Mouse (Mus musculus) lung, postnatal 0 days (tissue): ENCODE measurements around the gene Trpm2.

Experiments used
- CTCF ChIP-seq: IDR thresholded peaks from 2 replicates; pipeline ENCODE4 v1.5.1; 2016; ENCODE audit warnings: antibody characterized with exemption, mild to moderate bottlenecking
- EP300 ChIP-seq: IDR thresholded peaks from 2 replicates; pipeline ENCODE4 v1.6.1; 2016; ENCODE audit warnings: antibody characterized with exemption, mild to moderate bottlenecking, control low read depth

GRCm38 (mm10) chr10:77900903-77901818, 69.2 kb downstream of the Trpm2 start:
- TF ChIP-seq CTCF (no peak), EP300 (no peak)
